Mouse (Mus musculus): ENCODE measurements around the gene Fzr1.
A peak's percentile ranks its signal among the peaks of the same experiment; 100 is the strongest.

Fzr1 gene

DNA sequence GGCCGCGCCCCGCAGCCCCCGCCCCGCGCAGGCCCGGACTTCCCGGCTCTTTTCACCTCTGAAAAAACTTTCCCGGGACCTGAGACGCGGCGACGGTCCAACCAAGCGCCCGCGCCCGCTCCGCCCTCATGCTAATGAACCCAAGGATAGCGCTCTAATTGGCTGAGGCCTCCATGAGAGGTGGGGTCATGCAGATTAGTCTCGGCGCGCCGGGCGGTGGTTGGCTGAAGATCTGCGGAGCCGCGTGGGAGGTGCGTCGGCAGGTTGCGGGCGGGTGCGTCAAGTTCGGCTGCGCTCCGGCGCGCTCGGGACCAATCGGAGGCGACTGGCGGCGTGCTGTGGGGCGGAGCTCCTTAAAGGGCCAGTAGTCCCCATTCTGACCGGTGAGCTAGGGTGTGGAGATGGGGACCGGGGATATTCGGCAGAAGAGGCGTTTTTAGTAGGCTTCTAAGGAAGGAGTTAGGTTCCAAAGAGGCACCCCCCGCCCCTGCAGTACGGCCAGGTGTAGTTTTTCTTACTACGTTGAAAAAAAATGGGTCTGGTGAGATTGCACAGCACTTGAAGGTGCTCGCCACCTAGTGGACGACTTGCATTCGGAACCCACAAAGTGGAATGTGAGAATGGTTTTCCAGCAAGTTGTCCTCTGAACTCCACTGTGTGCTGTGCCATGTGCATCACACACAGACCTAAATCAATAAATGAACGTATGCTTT lies 27.8 kb downstream of the Fzr1 start, which contains the start of gene Hmg20b:
Gene Hmg20b (minus strand): TSS at position 130 of the 713 bp plus-strand sequence.
- peak; percentile 99 for DNase-seq

DNA sequence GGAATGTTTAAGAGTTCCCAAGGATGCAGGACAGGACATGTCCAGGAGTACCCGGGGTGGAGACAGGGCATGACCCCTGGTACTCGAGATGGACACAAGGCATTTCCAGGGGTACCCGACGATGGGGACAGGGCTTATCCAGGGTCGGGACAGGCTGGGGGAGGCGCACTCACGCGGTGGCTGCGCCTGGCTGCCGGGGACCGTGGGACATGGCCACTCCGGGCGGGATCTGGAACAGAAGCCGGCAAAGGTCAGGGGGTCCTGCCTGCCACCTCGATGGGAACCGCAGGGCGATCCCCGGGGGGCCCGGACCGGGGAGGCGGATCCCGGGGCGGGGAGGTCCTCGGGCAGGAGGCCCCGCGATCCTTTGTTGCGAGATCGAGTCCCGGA lies 28.4 kb downstream of the Fzr1 start:
- DNase-seq: no peak

DNA sequence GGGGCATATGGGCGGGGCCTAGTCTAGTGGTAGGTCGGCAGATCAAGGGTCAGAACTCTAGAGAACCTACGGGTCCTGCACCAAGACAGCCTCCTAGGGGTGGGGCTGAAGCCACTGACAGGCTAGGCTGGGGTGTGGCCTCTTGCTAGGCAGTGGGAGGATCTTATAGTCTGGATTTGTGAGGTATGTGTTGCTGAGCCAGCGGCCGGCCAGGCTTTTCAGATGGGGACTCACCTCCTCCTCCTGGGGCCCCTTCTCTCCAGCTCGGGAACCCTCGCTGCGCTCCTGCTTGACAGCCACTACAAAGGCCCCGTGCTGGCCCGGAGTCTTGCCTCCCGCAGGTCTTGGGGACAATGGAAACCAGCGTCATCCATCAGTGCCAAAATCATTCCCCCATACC lies 29.2 kb downstream of the Fzr1 start:
- no peak for DNase-seq

DNA sequence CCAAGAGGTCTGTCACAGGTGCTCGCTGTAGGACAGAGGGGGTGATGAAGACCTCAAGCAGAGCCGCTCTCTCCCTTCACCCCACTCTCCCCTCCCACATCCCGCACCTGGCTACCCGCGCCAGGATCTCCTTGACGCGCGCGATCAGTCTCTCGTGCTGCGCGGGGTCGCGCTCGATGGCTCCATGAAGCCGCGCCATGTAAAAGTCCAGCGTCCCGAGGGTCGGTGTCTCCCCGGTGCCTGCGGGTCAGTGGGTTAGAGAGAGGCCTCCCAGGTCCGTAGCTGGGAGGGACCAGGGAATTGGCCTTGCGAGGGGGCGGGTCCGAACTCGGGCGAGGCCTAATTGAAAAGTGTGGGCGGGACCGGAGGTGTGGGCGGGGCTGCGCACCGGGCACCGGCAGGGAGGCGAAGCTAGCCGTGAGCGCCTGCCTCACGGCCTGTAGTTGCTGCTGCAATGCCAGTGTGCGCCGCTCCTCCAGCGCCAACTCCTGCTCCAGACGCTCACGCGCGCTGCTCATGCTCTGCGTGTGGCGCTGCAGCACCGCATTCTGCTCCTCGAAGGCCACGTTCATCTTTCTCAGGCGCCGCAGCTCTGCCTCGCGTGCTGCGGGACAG lies 31.8 kb downstream of the Fzr1 start:
- DNase-seq: peak; percentile 69

DNA sequence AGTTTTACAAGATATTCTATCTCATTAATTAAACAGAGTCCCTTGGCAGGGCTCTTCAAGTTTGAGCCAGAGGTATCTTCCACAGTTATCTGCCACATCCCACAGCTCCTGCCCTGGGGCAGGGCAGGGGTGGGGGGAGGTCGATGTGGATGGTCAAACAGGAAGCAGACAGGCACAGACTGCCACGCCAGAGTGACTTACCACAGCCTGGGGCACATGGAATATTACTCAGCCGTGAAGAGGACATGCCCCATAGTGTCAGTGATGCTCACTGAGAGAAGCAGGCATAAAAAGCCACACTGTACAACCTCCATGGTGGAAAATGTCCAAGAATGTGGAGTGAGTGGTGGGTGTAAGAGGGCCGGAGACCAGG lies 33.2 kb downstream of the Fzr1 start:
- DNase-seq: no peak

DNA sequence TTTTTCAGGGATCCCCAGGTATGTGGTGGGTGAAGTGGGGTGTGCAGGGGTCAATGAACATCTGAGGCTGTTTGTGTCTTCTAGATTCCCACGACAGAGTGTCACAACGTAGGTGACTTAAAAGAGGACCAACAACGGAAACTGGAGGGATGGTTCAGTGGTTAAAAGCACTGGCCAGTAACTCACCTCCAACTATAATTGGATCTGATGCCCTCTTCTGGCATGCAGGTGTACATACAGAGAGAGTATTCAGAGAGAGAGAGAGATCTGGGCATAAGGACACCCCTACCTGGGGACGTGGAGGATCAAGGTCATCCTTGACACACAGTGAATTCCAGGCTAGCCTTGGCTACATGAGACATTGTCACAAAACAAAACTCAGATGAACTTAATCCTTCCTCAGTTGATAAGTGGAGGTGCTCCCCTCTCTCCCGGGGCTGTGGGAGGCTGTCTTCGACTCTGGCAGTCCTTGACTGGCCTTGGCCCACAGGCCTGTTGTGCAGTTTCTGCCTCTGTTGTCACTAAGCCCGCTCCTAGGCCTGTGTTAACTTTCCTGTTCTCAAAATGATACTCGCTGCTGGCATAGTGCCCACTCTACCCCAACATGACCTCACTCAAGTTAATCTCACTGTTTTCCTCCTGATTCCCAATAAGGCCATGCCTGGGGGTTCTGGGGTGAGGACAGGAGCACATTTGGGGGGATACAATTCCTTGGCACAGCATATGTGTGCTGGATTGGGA lies 33.7 kb downstream of the Fzr1 start:
- DNase-seq: no peak

DNA sequence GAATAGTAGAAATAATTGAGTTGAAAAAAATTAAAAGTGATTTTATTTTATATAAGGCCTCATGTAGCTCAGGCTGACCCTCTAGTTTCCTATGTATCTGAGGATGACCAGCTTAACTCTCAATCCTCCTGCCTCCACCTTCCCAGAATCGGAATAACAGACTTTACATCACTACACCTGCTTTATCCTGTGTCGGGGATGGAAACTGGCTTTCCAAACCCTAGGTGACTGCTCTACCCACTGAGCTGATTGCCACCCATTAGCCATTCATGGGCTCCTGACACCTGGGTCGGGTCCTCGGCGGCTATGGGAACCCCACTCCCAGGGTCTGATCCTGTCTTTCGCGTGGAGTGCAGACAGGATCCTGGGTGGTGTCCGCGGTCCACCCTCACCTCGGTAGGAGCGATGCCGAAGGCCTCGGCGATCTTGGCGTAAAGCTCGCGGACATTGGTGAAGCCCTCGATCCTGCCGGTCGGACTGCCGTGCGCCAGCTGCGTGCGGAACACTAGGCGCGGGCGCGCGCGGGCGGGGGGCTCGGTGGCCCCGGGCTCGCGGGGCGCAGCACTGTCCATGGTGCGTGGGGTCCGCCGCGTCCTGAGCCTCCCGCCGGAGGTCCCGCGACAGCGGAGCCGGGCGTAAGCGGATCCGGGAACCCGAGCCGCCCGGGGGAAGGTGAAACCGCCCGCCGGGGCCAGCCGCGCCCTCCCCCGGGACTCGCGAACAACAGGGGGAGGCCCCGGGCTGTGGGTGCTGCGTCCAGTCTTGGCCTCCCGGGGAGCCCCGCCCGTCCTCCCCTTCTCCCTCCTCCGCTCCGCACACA lies 35.4 kb downstream of the Fzr1 start, which contains the start of gene Gipc3:
Gene Gipc3 (minus strand): TSS at position 581 of the 820 bp plus-strand sequence.
- DNase-seq: no peak

DNA sequence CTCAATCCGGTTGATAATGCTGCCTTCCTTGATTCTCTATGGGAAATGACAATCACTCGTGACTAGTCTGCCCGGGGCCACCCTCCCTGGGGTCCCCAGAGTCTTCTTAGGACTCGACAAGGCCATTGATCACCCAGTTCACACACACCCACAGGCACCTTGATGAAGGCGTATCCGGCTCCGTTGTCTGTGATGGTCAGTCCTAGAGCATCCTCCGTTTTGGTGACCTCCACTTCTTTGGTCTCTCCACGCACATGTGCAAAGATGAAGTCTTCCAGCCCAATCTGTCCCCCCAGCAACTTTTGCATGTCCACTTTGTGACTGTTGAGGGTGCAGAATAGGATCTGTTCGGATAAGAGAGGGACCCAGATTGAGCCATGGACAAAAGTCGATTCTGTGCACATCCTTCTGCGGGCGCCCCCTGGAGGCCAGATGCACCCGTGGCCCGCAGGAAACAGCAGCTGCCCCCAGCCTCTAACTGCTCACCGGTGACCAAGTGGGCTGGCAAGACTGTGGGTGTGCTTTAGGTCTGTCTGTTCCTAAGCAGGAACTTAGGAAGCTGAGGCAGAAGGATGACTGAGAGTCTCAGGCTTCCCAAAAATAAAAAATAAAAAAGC lies 36.9 kb downstream of the Fzr1 start:
- peak; percentile 70 for DNase-seq

DNA sequence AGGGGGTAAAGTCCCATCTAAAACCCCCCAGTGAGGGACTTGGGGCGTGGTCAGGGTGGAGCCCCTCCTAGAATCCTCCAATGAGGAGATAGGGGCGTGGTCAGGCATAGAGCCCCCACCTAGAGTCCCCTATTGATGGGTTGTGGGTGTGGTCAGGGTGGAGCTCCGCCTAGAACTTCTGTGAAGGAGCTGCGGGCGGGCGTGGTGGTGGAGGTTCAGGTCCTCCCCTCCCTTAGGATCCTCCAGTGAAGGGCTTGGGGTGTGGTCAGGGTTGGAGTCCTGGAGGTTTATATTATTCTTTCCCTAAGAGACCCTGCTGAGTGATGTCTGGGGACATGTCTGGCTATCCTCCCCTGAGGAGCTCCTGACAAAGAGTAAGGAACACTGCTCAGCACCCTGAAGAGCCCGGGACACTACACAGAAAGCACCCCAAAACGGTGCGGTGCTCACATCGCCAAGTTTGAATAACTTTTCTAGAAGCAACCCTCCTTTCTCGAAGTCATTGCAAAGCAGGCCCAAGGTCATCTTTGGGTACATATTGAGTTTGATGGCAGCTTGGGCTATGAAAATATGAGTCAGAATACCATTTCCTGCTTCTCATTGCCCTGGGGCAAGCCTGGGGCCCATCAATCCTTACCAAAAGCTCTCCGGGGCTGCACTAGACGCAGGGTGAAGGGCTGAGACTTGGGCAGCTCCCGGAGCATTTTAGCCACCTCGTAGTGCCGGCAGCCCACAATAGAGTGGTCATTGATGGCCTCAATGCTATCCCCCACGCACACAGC lies 37.6 kb downstream of the Fzr1 start:
- DNase-seq: no peak

DNA sequence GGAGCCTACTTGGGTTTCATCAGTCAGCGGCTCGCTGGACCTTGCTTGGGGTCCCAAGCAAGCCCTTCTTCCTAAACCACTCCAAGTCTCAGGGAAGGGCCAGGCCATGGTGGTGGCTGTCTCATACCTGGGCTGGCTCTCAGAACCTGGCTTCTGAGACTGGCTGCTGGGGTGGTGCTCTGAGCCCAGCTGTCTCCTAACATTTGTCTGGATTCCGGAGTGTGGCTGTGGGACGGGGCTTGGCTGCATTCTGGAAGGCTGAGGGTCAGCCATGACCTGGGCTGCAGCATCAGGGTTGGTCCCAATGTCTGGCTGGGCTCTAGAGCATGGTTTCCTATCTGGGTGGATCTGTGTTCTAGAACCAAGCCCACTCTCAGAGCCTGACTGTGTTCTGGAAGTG lies 41.8 kb downstream of the Fzr1 start:
- DNase-seq: no peak

DNA sequence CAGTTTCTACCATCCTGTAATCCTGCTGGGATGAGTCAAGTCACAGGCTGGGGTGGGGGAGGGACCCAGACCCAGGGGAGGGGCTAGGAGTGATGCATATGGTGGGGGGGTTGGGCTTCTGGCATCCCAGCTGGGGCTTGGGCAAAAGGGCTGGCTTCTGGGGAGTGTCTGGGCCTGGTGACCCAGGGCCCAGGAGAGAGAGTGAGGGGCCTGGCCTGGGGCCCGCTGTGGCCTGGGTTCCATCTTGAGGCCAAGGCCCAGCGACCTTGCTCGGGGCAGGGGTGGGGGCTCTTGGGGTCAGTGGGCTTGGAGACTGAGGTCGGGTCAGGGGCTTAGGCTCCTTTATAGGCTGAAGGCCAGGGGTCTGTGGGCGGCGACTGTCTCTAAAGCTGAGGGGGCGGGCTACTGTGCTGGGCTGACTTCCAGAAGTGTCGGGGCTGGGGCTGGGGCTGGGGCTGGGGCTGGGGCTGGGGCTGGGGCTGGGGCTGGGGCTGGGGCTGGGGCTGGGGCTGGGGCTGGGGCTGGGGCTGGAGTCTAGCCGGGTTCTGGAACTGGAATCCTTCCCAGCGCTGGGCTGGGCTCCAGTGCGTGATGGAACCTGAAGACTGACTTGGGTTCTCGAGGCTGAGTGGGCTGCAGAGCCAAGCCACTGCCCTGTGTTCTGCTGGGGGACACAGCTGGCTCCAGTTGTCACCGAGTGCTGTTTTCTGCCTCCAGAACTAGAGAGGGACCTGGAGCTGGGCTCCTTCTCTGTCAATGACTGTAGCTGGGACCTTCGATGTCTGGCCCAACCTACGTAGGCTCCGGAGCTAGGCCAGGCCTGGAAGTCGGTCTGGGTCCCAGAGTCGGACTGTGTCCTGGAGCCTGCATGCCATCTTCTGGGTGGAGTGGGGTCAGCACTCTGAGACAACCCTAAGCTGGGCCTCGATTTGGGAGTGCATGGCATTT lies 42.6 kb downstream of the Fzr1 start:
- DNase-seq: no peak

DNA sequence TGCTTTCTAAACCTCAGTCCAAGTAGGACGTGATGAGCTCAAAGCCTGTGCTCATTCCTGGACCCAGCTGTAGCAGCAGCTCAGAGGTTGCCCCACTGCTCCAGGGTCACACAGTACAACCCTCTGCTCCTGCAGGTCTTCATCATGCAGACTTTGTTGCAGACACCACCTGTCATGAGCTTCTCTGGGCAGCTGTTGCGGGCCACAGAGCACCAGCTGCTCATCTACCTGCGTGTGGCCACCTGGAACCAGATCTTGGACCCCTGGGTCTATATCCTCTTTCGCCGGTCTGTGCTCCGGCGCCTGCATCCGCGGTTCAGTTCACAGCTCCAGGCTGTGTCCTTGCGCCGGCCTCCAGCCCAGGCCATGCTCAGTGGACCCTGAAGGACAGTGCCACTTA lies 44.0 kb downstream of the Fzr1 start:
- DNase-seq: no peak

DNA sequence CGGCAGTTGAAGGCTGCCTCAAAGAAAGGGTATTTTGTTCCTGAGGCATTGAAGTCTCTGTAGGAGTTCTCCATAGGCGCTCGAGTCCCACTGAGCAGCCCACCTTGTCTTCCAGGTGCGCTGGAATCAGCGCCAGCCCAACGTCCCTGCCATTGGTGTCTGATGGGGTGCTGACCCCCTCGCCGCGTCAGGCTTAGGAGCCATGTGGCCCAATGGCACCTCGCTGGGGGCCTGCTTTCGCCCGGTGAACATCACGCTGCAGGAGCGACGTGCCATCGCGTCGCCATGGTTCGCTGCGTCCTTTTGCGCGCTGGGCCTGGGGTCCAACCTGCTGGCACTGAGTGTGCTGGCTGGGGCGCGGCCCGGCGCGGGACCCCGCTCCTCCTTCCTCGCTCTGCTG lies 46.0 kb downstream of the Fzr1 start:
- DNase-seq: no peak

DNA sequence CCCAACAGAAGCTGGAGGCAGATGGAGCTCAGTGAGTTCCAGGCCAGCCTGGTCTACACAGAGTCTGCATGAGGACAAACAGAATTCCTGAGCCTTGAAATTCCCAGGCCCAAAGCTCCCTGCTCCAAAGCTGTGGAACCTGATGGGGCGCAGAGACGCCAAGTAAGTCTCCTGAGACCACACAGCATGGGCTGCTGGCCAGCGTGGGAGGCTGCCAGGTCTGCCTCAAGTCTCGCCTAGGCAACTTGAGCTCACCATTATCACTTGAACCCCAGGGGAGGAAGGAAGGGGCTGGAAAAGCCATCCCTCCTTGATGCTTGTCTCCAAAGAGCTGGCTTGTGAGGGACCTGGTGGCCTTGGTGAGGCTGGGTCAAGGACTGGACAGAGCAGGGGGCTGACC lies 48.3 kb downstream of the Fzr1 start:
- DNase-seq: no peak

DNA sequence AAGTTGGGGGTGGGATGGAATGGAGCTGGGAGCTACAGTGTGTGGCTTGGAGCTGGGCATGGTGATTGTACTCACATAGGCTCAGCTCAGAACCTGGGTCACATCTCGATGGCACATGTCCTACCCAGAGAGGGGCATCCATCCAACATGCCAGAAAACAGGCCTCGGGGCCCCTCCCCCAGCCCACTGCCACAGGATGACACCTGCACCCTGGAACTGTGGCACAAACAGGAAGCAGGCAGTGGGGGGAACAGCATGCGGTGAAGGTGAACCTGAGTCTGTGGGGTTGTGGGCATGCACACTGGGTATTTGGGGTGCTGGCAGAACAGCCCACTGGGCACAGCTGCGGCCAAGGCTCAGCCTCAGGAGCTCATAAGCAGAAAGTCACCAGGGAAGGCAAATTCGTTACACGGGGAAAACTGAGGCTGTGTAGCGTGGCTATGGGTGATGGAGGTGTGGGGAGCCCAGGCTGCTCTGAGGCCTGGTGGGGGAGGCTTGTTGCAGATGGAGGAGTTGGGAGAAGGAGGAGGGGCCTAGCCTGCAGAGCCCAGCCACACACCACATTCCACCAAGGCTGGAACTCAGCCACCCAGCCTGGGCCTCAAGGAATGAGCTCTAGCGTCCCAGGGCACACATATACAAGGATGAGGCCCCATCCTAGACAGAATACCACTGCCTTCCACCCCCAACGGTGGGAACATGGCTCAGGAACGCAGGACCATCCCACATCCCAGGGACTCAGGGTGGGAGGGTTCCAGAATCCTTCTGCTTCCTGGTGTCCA lies 48.9 kb downstream of the Fzr1 start:
- no peak for DNase-seq

DNA sequence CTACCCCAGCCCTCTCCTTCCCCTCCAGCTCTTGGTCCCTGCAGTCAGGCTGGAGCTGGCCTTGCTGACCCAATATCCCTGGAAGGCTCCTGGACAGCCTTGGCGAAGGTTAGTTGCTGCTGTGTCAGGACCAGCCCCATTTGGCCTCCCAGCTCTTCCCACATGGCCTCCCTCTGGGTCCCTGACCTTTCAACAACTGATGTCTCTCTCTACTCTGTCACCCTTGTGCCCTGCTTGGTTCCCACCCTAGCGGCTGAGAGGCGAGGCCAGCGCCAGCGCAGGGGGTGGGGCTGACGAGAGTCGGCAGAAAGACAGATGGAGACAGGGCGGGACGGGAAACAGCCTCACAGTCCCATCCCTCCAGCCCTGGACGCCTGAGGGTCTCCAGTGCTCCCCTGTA lies 49.9 kb downstream of the Fzr1 start, which contains the start of gene Tbxa2r:
Gene Tbxa2r (plus strand): TSS at position 346 of the 400 bp plus-strand sequence.
- no peak for DNase-seq

DNA sequence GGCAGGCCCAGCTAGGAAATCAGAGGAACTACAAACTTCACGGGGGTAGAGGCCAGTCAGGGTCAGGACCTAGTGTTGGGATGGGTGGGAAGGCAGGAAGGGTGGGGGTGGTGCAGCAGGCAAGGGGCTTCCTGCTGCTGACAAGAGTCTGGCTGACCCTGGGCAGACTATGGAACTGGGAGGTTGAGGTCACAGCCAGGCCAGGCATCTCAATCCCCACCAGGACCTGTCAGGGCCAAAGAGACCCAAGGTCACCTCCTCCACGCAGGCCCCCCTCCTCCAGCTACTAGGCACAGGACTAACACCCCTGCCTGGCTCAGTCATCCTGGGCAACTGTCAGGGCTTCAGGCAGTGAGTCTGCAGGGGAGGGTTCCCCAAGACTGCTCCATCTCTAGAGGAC lies 50.4 kb downstream of the Fzr1 start:
- DNase-seq: no peak

DNA sequence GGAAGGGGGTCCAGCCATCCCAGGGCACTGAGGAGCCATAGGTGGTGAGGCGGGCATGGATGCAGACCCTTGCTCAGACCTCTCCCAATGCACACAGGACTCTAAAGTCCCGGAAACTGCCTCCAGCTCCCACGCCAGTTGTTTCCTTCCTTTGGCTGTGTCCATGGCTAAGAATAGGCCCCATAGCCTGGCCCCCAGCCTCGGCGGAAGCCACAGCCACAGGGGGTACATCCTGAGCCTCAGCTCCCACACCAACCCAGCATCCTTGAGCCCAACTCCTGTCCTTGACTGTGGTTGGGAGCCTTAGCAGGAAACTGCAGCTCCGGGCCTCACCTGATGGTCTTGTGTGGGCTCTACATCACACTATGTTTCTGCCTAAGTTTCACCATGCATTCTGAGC lies 51.5 kb downstream of the Fzr1 start:
- no peak for DNase-seq

DNA sequence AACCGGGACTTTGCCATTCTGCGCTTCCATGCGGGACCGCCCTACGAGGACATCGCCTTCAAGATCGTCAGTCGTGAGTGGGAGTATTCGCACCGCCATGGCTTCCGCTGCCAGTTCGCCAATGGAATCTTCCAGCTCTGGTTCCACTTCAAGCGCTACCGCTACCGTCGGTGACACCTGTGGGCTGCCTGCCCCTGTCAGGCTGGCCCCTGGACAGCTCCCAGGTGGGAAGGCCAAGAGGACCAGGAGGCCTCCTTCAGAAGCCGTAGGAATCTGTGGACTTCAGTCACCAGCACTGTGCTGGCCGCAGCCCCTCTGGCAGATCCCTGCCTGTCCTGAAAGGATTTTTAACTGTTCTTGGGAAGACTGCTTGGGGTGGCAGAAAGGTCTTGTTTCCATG lies 52.5 kb downstream of the Fzr1 start:
- no peak for DNase-seq

DNA sequence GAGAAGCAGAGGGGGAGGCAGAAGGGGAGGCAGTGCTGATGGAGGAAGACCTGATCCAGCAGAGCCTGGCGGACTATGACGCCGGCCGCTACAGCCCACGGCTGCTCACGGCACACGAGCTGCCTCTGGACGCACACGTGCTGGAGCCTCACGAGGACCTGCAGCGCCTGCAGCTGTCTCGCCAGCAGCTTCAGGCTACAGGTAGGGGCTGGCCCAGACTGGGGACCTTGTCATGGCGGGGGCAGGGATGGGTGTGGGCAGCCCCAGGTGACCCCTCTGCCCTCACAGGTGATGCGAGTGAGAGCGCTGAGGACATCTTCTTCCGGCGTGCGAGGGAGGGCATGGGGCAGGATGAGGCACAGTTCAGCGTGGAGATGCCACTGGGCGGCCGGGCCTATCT lies 53.1 kb downstream of the Fzr1 start:
- DNase-seq: no peak
